In the genomic region with DNA sequence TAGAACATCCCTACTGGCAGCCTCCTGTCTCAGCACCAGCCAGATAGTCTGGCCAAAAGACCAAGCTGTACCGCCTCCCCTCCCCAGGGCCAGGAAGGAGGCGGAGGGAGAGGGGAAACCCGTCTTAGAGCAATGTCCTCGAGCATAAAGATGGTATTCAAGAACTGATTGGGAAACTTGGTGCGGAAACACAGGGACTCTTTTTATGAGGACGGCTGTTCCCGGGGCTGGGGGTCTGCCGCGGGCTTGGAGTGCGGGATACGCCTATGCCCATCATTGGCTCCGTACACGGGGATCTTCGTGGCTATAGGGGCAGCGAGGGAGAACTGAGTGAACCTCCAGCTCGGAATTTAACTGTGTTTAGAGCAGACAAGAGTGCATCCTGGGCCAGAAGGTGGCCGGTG, we compare ENCODE assay signal across 8 mouse cellular contexts. TPM values are rescaled to one million over a fixed set of nuclear protein-coding genes. Genes with fewer than 3 reads are reported as not detected.
DNase-seq lines count a peak whose midpoint lies in the region; ATAC-seq and TF ChIP-seq lines count a peak whose summit lies in the region.

No protein-coding gene starts in this region.

- H3K27me3 ChIP-seq in erythroblast, embryonic 14.5 days (ENCODE audit: control insufficient read depth), result peaks cover 36% of the 10 kb centered on the region
- H3K27me3 ChIP-seq in heart, embryonic 11.5 days (ENCODE audit: control insufficient read depth, insufficient read depth, low read length), result no peaks in the 10 kb centered on the region
- H3K27me3 ChIP-seq in liver, postnatal 0 days (ENCODE audit: insufficient read depth, low read length), result no peaks in the 10 kb centered on the region
- 0 out of 2 replicates have a peak, but pooled peaks cover 2% of the 10 kb centered on the region for H3K27me3 ChIP-seq in neural tube, embryonic 13.5 days

- peaks cover 3% of the 10 kb centered on the region; the same call in 1 of the 2 replicates for H3K36me3 ChIP-seq in ES-E14 (ENCODE audit: control insufficient read depth, insufficient read depth, low read length, poor library complexity, severe bottlenecking)
- H3K36me3 ChIP-seq in erythroblast, embryonic 14.5 days (ENCODE audit: control insufficient read depth), result peaks cover 26% of the 10 kb centered on the region
- 0 out of 2 replicates have a peak, but pooled peaks cover 1% of the 10 kb centered on the region for H3K36me3 ChIP-seq in heart, embryonic 11.5 days (ENCODE audit: control insufficient read depth, insufficient read depth, low read length)
- H3K36me3 ChIP-seq in liver, postnatal 0 days (replicated peaks; ENCODE audit: insufficient read depth, low read length), result peaks cover 14% of the 10 kb centered on the region; the same call in 1 of the 2 replicates
- H3K36me3 ChIP-seq in neural tube, embryonic 13.5 days, result peaks cover 17% of the 10 kb centered on the region

- H3K9me3 ChIP-seq in ES-E14 (ENCODE audit: control insufficient read depth, insufficient read depth, low read depth, low read length), result no peaks in the 10 kb centered on the region
- H3K9me3 ChIP-seq in erythroblast, embryonic 14.5 days (ENCODE audit: control insufficient read depth, low read length), result no peaks in the 10 kb centered on the region
- no peaks in the 10 kb centered on the region for H3K9me3 ChIP-seq in heart, embryonic 11.5 days (replicated peaks; ENCODE audit: control insufficient read depth, low read length)
- no peaks in the 10 kb centered on the region for H3K9me3 ChIP-seq in liver, postnatal 0 days (ENCODE audit: low read length)
- no peaks in the 10 kb centered on the region for H3K9me3 ChIP-seq in neural tube, embryonic 13.5 days

- peak overlapping the region; percentile 96 for H3K4me2 ChIP-seq in heart, embryonic 11.5 days
- H3K4me2 ChIP-seq in liver, postnatal 0 days (ENCODE audit: low read depth, low read length), result peak overlapping the region; percentile 95
- H3K4me2 ChIP-seq in neural tube, embryonic 13.5 days, result peak overlapping the region; percentile 90

- TF ChIP-seq CTCF in liver, postnatal 0 days (IDR thresholded peaks at IDR 0.05; ENCODE audit: low read depth), result no peak

- DNase-seq in 3T3-L1 (ENCODE audit: low read depth, low spot score) (peak; percentile 48), ES-E14 (ENCODE audit: low read depth, low spot score) (no peak)
- DNase-seq in kidney, postnatal 14 days, result peak; percentile 44
- DNase-seq in liver, postnatal 0 days, result no peak
- no peak for DNase-seq in spleen, postnatal 36 days (ENCODE audit: low spot score in 2 of 2)

- WGBS in heart, embryonic 11.5 days (ENCODE audit: insufficient replicate concordance), result 1% methylated on average over 17 of the region's 17 CpGs
- WGBS in liver, postnatal 0 days (ENCODE audit: insufficient replicate concordance), result 4% methylated on average over 17 of the region's 17 CpGs
- 2% methylated on average over 17 of the region's 17 CpGs for WGBS in neural tube, embryonic 13.5 days

- H3K9ac ChIP-seq in ES-E14 (ENCODE audit: insufficient read depth, low read depth, low read length, poor library complexity, severe bottlenecking), result peak overlapping the region; percentile 76
- H3K9ac ChIP-seq in heart, embryonic 11.5 days (ENCODE audit: low read depth, low read length), result peak overlapping the region; percentile 96
- peak overlapping the region; percentile 87 for H3K9ac ChIP-seq in liver, postnatal 0 days (replicated peaks)
- peak overlapping the region; percentile 93 for H3K9ac ChIP-seq in neural tube, embryonic 13.5 days

- TF ChIP-seq EP300 in liver, postnatal 0 days (IDR thresholded peaks at IDR 0.05; ENCODE audit: low read depth), result no peak

- ATAC-seq in heart, embryonic 11.5 days (replicated peaks; ENCODE audit: insufficient number of reproducible peaks, low FRiP score, low TSS enrichment), result peak; percentile 37; the same call in 1 of the 2 replicates
- no peak; the same call in 1 of the 2 replicates for ATAC-seq in liver, postnatal 0 days
- peak; percentile 62 for ATAC-seq in neural tube, embryonic 13.5 days (ENCODE audit: low read depth)

- in situ Hi-C loops in ES-E14 (cut with MboI; ENCODE audit: low sequenced_read_pairs in 2 of 2, unreplicated experiment in 2 of 2), result no loop called here

- peak overlapping the region; percentile 77 to 98 for H3K4me3 ChIP-seq in ES-E14 (ENCODE audit: insufficient read depth in 1 of 2, low read depth in 1 of 2, low read length in 2 of 2, poor library complexity in 1 of 2, severe bottlenecking in 1 of 2)
- peak overlapping the region; percentile 100 for H3K4me3 ChIP-seq in erythroblast, embryonic 14.5 days (replicated peaks)
- peak overlapping the region; percentile 99 for H3K4me3 ChIP-seq in heart, embryonic 11.5 days (ENCODE audit: low read depth, low read length)
- H3K4me3 ChIP-seq in liver, postnatal 0 days (ENCODE audit: low read depth, low read length), result peak overlapping the region; percentile 95
- peak overlapping the region; percentile 99 for H3K4me3 ChIP-seq in neural tube, embryonic 13.5 days

- H3K4me1 ChIP-seq in ES-E14 (ENCODE audit: control insufficient read depth in 2 of 2, insufficient read depth in 2 of 2, low read length in 2 of 2, poor library complexity in 1 of 2), result peaks cover 0 to 6% of the 10 kb centered on the region in 2 experiments; a peak in 2 of 4 replicates
- H3K4me1 ChIP-seq in erythroblast, embryonic 14.5 days (ENCODE audit: control insufficient read depth), result peaks cover 40% of the 10 kb centered on the region
- H3K4me1 ChIP-seq in heart, embryonic 11.5 days (ENCODE audit: control insufficient read depth, insufficient read depth, low read length), result peaks cover 13% of the 10 kb centered on the region
- peaks cover 35% of the 10 kb centered on the region for H3K4me1 ChIP-seq in liver, postnatal 0 days (ENCODE audit: insufficient read depth)
- H3K4me1 ChIP-seq in neural tube, embryonic 13.5 days (replicated peaks), result peaks cover 27% of the 10 kb centered on the region

- H3K27ac ChIP-seq in ES-E14 (ENCODE audit: insufficient read depth, low read depth, low read length, poor library complexity, severe bottlenecking), result peak overlapping the region; percentile 42; the same call in 1 of the 2 replicates
- H3K27ac ChIP-seq in heart, embryonic 11.5 days (ENCODE audit: low read depth, low read length), result peak overlapping the region; percentile 81
- peak overlapping the region; percentile 72 for H3K27ac ChIP-seq in liver, postnatal 0 days (ENCODE audit: low read depth)
- H3K27ac ChIP-seq in neural tube, embryonic 13.5 days (replicated peaks), result peak overlapping the region; percentile 90

TF ChIP-seq in ES-E14, 5 proteins besides CTCF, POLR2A, EP300 and RAD21:
- TF ChIP-seq HCFC1 (IDR thresholded peaks at IDR 0.05; ENCODE audit: borderline replicate concordance, insufficient read depth, low read length) (no peak), ZC3H11A (IDR thresholded peaks at IDR 0.05; ENCODE audit: borderline replicate concordance, low read depth, low read length) (no peak), ZNF384 (IDR thresholded peaks at IDR 0.05; ENCODE audit: low read depth, low read length) (no peak)

RNA-seq across cellular contexts. Expression of gene Ube2j2, which starts 0.6 kb away (rescaled TPM):
- total RNA-seq in ES-E14 (2012; rRNA removed), result 57.9 and 74.1 TPM in 2 replicates
- polyA plus RNA-seq in erythroblast, embryonic 14.5 days (2012), result 12.5 and 13.5 TPM in 2 replicates
- 89.5 and 91.6 TPM in 2 replicates for polyA plus RNA-seq in heart, embryonic 11.5 days (2014; fragmentation: Nextera tagmentation; extraction: Ambion mirVana)
- 45.9 and 56.7 TPM in 2 replicates for polyA plus RNA-seq in liver, postnatal 0 days (2015; fragmentation: Nextera tagmentation; extraction: Ambion mirVana)
- 121 and 126 TPM in 2 replicates for polyA plus RNA-seq in neural tube, embryonic 13.5 days (2015; fragmentation: Nextera tagmentation; extraction: Ambion mirVana)

RNA-seq across cellular contexts. Expression of gene C1qtnf12, which starts 19.1 kb away (rescaled TPM):
- total RNA-seq in ES-E14 (2012; rRNA removed), result 6.4 and 10.3 TPM in 2 replicates
- 7.7 and 11.5 TPM in 2 replicates for polyA plus RNA-seq in erythroblast, embryonic 14.5 days (2012)
- polyA plus RNA-seq in heart, embryonic 11.5 days (2014; fragmentation: Nextera tagmentation; extraction: Ambion mirVana), result 24.6 and 26.9 TPM in 2 replicates
- polyA plus RNA-seq in liver, postnatal 0 days (2015; fragmentation: Nextera tagmentation; extraction: Ambion mirVana), result 39.5 and 39.7 TPM in 2 replicates
- 10.6 and 19.0 TPM in 2 replicates for polyA plus RNA-seq in neural tube, embryonic 13.5 days (2015; fragmentation: Nextera tagmentation; extraction: Ambion mirVana)

RNA-seq across cellular contexts. Expression of gene B3galt6, which starts 49.4 kb away (rescaled TPM):
- 11.9 and 20.6 TPM in 2 replicates for total RNA-seq in ES-E14 (2012; rRNA removed)
- 0.11 and 0.22 TPM in 2 replicates for polyA plus RNA-seq in erythroblast, embryonic 14.5 days (2012)
- 10.1 and 11.6 TPM in 2 replicates for polyA plus RNA-seq in heart, embryonic 11.5 days (2014; fragmentation: Nextera tagmentation; extraction: Ambion mirVana)
- polyA plus RNA-seq in liver, postnatal 0 days (2015; fragmentation: Nextera tagmentation; extraction: Ambion mirVana), result 3.5 and 4.7 TPM in 2 replicates
- polyA plus RNA-seq in neural tube, embryonic 13.5 days (2015; fragmentation: Nextera tagmentation; extraction: Ambion mirVana), result 25.1 and 25.5 TPM in 2 replicates

RNA-seq across cellular contexts. Expression of gene Sdf4, which starts 49.6 kb away (rescaled TPM):
- total RNA-seq in ES-E14 (2012; rRNA removed), result 176 and 257 TPM in 2 replicates
- polyA plus RNA-seq in erythroblast, embryonic 14.5 days (2012), result 3.2 and 4.3 TPM in 2 replicates
- 138 and 147 TPM in 2 replicates for polyA plus RNA-seq in heart, embryonic 11.5 days (2014; fragmentation: Nextera tagmentation; extraction: Ambion mirVana)
- polyA plus RNA-seq in liver, postnatal 0 days (2015; fragmentation: Nextera tagmentation; extraction: Ambion mirVana), result 91.5 and 94.2 TPM in 2 replicates
- polyA plus RNA-seq in neural tube, embryonic 13.5 days (2015; fragmentation: Nextera tagmentation; extraction: Ambion mirVana), result 132 and 139 TPM in 2 replicates

RNA-seq across cellular contexts. Expression of gene Acap3, which starts 51.4 kb away (rescaled TPM):
- total RNA-seq in ES-E14 (2012; rRNA removed), result 17.1 and 32.0 TPM in 2 replicates
- polyA plus RNA-seq in erythroblast, embryonic 14.5 days (2012), result 3.8 and 4.1 TPM in 2 replicates
- polyA plus RNA-seq in heart, embryonic 11.5 days (2014; fragmentation: Nextera tagmentation; extraction: Ambion mirVana), result 9.2 and 10.2 TPM in 2 replicates
- polyA plus RNA-seq in liver, postnatal 0 days (2015; fragmentation: Nextera tagmentation; extraction: Ambion mirVana), result 2.1 and 2.8 TPM in 2 replicates
- 68.4 and 72.3 TPM in 2 replicates for polyA plus RNA-seq in neural tube, embryonic 13.5 days (2015; fragmentation: Nextera tagmentation; extraction: Ambion mirVana)

Comparison
In these comparisons a context has a peak if more than half of its experiments do, and no peak if none do; other contexts are left out.
1. DNase-seq: peak in 3T3-L1 (single experiment) and kidney, postnatal 14 days (single experiment); none in ES-E14 (single experiment), liver, postnatal 0 days (single experiment) and spleen, postnatal 36 days (0 of 2).
2. Peak in every context shown above with its lines, with median percentiles within 50 percentile points of each other: H3K27ac ChIP-seq, H3K4me3 ChIP-seq, H3K9ac ChIP-seq and H3K4me2 ChIP-seq.